Mouse (Mus musculus) hindbrain, embryonic 15.5 days (tissue): ENCODE results near the gene Map3k5. TPM values are rescaled to one million over a fixed set of nuclear protein-coding genes. Genes with fewer than 3 reads are reported as not detected.

Source experiments
- ATAC-seq: fragments of 200-750 bp; cut with Nextera tagmentation; 2 replicates; pipeline ENCODE4 v1.8.0; 2017; ENCODE audit warnings: low read depth, moderate number of reproducible peaks, moderate TSS enrichment; ENCODE audit not compliant: low FRiP score
- H3K27ac ChIP-seq: fragments of 300-500 bp; sonication (generic); replicated peaks from 2 replicates; pipeline ENCODE4 v1.5.1; 2015; ENCODE audit warnings: mild to moderate bottlenecking, inconsistent platforms
- H3K27me3 ChIP-seq: fragments of 300-500 bp; sonication (generic); 2 replicates; pipeline ENCODE4 v1.6.1; 2015; ENCODE audit warnings: control low read depth, inconsistent platforms
- H3K36me3 ChIP-seq: fragments of 300-500 bp; sonication (generic); 2 replicates; pipeline ENCODE4 v1.6.1; 2015; ENCODE audit warnings: control low read depth, inconsistent platforms
- H3K4me1 ChIP-seq: fragments of 300-500 bp; sonication (generic); replicated peaks from 2 replicates; pipeline ENCODE4 v1.6.1; 2015; ENCODE audit warnings: control low read depth, inconsistent platforms
- H3K4me2 ChIP-seq: fragments of 300-500 bp; sonication (generic); 2 replicates; pipeline ENCODE4 v1.6.1; 2015; ENCODE audit warnings: moderate library complexity, mild to moderate bottlenecking, inconsistent platforms
- H3K4me3 ChIP-seq: fragments of 300-500 bp; sonication (generic); 2 replicates; pipeline ENCODE4 v1.5.1; 2015; ENCODE audit warnings: mild to moderate bottlenecking, inconsistent platforms
- H3K9ac ChIP-seq: fragments of 300-500 bp; sonication (generic); 2 replicates; pipeline ENCODE4 v1.6.1; 2015; ENCODE audit warnings: inconsistent platforms
- H3K9me3 ChIP-seq: fragments of 300-500 bp; sonication (generic); 2 replicates; pipeline ENCODE4 v1.6.1; 2016; ENCODE audit warnings: control low read depth, inconsistent platforms
- WGBS: fragments of 180-500 bp; shearing (Covaris S2); methylation state at CpG from one replicate; pipeline ENCODE4 v1.1.7; 2015; 5-methylcytosine and 5-hydroxymethylcytosine counted together
- polyA plus RNA-seq: library from polyadenylated mRNA; unstranded; fragments of >200 nt; fragmentation: Nextera tagmentation; extraction: Ambion mirVana; gene quantifications from 2 replicates; pipeline ENCODE4 v1.2.1, GENCODE M21; 2015

Gene Map3k5
- polyA plus RNA-seq: 1.2 and 1.4 TPM in 2 replicates

GRCm38 (mm10) chr10:19934384-19935294 is at the start of gene Map3k5:
Gene Map3k5, plus strand, starts transcription at chr10:19934472.
- Histone ChIP-seq H3K9me3 (no peaks in the 10 kb centered on the region), H3K4me3 (peak within 1 kb of the TSS; percentile 68), H3K4me1 (peaks cover 20% of the 10 kb centered on the region; the same call in 1 of the 2 replicates), H3K9ac (peak within 1 kb of the TSS; percentile 68), H3K27ac (peak within 1 kb of the TSS; percentile 72), H3K4me2 (peak within 1 kb of the TSS; percentile 82), H3K27me3 (peaks cover 20% of the 10 kb centered on the region), H3K36me3 (no peaks in the 10 kb centered on the region)
- WGBS: under 1% methylated on average over 83 of the region's 95 CpGs
- ATAC-seq: peak; percentile 86

DNA sequence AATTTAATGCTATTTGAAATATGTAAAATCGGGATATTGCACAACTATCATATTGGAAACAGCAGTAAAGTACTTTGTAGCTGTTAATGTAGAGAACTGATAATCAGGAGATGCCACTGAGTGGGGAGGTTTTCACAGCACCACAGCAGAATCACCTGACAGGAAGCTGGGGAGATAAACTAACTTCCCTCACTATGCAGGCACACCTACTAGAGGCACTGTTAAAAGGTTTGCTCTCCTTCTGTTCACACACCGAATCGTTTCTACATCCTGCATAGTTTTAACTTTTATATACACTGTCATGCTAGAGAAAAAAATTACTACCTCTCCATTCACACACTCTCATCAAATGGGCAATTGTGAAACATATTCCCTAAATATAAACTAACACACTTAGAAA is 48.0 kb upstream of the Map3k5 start:
- H3K27me3 ChIP-seq: no peaks in the 10 kb centered on the region
- H3K27ac ChIP-seq: no peak overlapping the region
- H3K9me3 ChIP-seq: no peaks in the 10 kb centered on the region
- H3K9ac ChIP-seq: no peak overlapping the region
- 96% methylated on average over 3 of the region's 3 CpGs for WGBS
- H3K4me2 ChIP-seq: no peak overlapping the region
- H3K4me3 ChIP-seq: no peak overlapping the region
- no peaks in the 10 kb centered on the region for H3K4me1 ChIP-seq
- no peak for ATAC-seq
- no peaks in the 10 kb centered on the region for H3K36me3 ChIP-seq

DNA sequence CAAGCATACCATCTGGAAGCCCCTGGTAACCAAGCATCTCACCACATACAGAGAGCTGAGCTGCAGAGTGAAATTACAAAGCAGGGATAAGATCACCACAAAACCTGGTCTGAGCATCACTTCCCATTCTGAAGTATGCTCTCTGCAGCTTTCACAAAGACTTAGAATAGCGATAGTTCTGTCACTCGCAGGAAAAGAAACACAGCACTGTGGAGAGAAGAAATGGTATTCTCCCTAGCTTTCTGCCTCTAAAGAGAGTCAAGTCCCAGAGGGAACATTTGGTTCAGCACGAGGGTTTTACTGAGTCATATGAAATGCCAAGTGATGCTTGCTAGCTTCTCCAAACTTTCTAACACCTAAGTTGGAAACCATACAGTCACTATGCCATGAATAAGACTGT is 44.4 kb upstream of the Map3k5 start:
- Histone ChIP-seq H3K9me3 (no peaks in the 10 kb centered on the region), H3K4me3 (no peak overlapping the region), H3K27me3 (no peaks in the 10 kb centered on the region), H3K9ac (no peak overlapping the region), H3K4me2 (no peak overlapping the region), H3K27ac (no peak overlapping the region), H3K4me1 (no peaks in the 10 kb centered on the region), H3K36me3 (no peaks in the 10 kb centered on the region)
- no peak for ATAC-seq
- 78% methylated on average over 3 of the region's 3 CpGs for WGBS

- WGBS: 42% methylated on average over 3 of the region's 3 CpGs
- H3K9me3 ChIP-seq: no peaks in the 10 kb centered on the region
Observed at GRCm38 (mm10) chr10:19891686-19892085, 42.6 kb upstream of the Map3k5 start.

DNA sequence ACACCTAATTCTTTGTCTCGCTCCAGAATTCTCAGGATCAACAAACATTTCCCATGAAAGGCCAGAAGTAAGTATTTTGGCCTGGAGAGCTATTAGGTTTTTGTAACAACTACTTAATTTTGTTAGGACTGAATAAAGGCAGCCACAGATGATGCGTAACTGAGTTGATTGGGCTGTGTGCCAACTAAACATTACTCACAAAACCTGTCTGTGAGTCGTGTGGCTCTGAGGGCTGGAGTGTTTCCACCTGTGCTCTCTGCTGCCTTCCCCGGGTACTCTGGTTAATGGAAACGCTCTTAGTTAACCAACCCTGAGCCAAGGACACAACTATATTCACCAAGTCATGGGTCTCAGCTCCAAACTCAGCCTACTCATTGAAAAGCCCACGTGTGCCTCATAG is 41.1 kb upstream of the Map3k5 start:
- Histone ChIP-seq H3K9ac (no peak overlapping the region), H3K4me3 (no peak overlapping the region), H3K36me3 (no peaks in the 10 kb centered on the region), H3K9me3 (no peaks in the 10 kb centered on the region), H3K27ac (no peak overlapping the region), H3K4me1 (no peaks in the 10 kb centered on the region), H3K27me3 (no peaks in the 10 kb centered on the region), H3K4me2 (no peak overlapping the region)
- WGBS: 73% methylated on average over 6 of the region's 6 CpGs
- ATAC-seq: no peak

More at GRCm38 (mm10) chr10:19891686-19892085, 42.6 kb upstream of the Map3k5 start:
- no peak for ATAC-seq
- Histone ChIP-seq H3K4me2 (no peak overlapping the region), H3K9ac (no peak overlapping the region), H3K27me3 (no peaks in the 10 kb centered on the region), H3K27ac (no peak overlapping the region), H3K4me1 (no peaks in the 10 kb centered on the region), H3K36me3 (no peaks in the 10 kb centered on the region), H3K4me3 (no peak overlapping the region)

GRCm38 (mm10) chr10:19893976-19894375 is 40.3 kb upstream of the Map3k5 start:
- WGBS: 22% methylated on average over 4 of the region's 4 CpGs
- peak; percentile 34; the same call in 1 of the 2 replicates for ATAC-seq
- H3K27me3 ChIP-seq: no peaks in the 10 kb centered on the region
- no peaks in the 10 kb centered on the region for H3K4me1 ChIP-seq
- no peak overlapping the region for H3K9ac ChIP-seq
- H3K4me3 ChIP-seq: no peak overlapping the region
- H3K36me3 ChIP-seq: no peaks in the 10 kb centered on the region
- no peak overlapping the region for H3K4me2 ChIP-seq
- no peaks in the 10 kb centered on the region for H3K9me3 ChIP-seq
- H3K27ac ChIP-seq: no peak overlapping the region

- no peaks in the 10 kb centered on the region for H3K4me1 ChIP-seq
- no peak overlapping the region for H3K4me3 ChIP-seq
- H3K4me2 ChIP-seq: no peak overlapping the region
- WGBS: 79% methylated on average over 2 of the region's 2 CpGs
- H3K36me3 ChIP-seq: no peaks in the 10 kb centered on the region
- H3K27me3 ChIP-seq: no peaks in the 10 kb centered on the region
- no peak for ATAC-seq
- no peak overlapping the region for H3K27ac ChIP-seq
- no peak overlapping the region for H3K9ac ChIP-seq
- no peaks in the 10 kb centered on the region for H3K9me3 ChIP-seq
Observed at GRCm38 (mm10) chr10:19900191-19900590, 34.1 kb upstream of the Map3k5 start.

GRCm38 (mm10) chr10:19901992-19902391 is 32.3 kb upstream of the Map3k5 start:
- no peak overlapping the region for H3K4me3 ChIP-seq
- no peaks in the 10 kb centered on the region for H3K36me3 ChIP-seq
- 79% methylated on average over 7 of the region's 7 CpGs for WGBS
- no peaks in the 10 kb centered on the region for H3K9me3 ChIP-seq
- no peaks in the 10 kb centered on the region for H3K27me3 ChIP-seq
- ATAC-seq: no peak
- H3K27ac ChIP-seq: no peak overlapping the region
- H3K4me1 ChIP-seq: no peaks in the 10 kb centered on the region; the same call in 1 of the 2 replicates
- H3K9ac ChIP-seq: no peak overlapping the region
- no peak overlapping the region for H3K4me2 ChIP-seq

GRCm38 (mm10) chr10:19904077-19904820 is 30.0 kb upstream of the Map3k5 start:
- Histone ChIP-seq H3K4me1 (no peaks in the 10 kb centered on the region; the same call in 1 of the 2 replicates), H3K9me3 (no peaks in the 10 kb centered on the region), H3K9ac (no peak overlapping the region), H3K4me3 (no peak overlapping the region), H3K4me2 (no peak overlapping the region), H3K27ac (no peak overlapping the region), H3K27me3 (0 out of 2 replicates have a peak, but pooled peaks cover 3% of the 10 kb centered on the region), H3K36me3 (no peaks in the 10 kb centered on the region)
- ATAC-seq: no peak
- WGBS: 75% methylated on average over 13 of the region's 13 CpGs

GRCm38 (mm10) chr10:19907246-19907804 is 26.9 kb upstream of the Map3k5 start, which contains the start of gene Pex7:
Gene Pex7, minus strand, starts transcription at chr10:19907689.
- Histone ChIP-seq H3K27ac (peak within 1 kb of the TSS; percentile 95), H3K27me3 (peaks cover 4% of the 10 kb centered on the region; the same call in 1 of the 2 replicates), H3K36me3 (no peaks in the 10 kb centered on the region), H3K9ac (peak within 1 kb of the TSS; percentile 69), H3K4me1 (no peaks in the 10 kb centered on the region; the same call in 1 of the 2 replicates), H3K9me3 (no peaks in the 10 kb centered on the region), H3K4me3 (peak within 1 kb of the TSS; percentile 68), H3K4me2 (peak within 1 kb of the TSS; percentile 47)
- WGBS: under 1% methylated on average over 60 of the region's 60 CpGs
- ATAC-seq: peak; percentile 99

GRCm38 (mm10) chr10:19908076-19908475 is 26.2 kb upstream of the Map3k5 start:
- no peak overlapping the region for H3K9ac ChIP-seq

More at GRCm38 (mm10) chr10:19908076-19908475, 26.2 kb upstream of the Map3k5 start:
- H3K36me3 ChIP-seq: no peaks in the 10 kb centered on the region
- WGBS: 73% methylated on average over 2 of the region's 2 CpGs
- H3K4me2 ChIP-seq: no peak overlapping the region
- peaks cover 4% of the 10 kb centered on the region; the same call in 1 of the 2 replicates for H3K27me3 ChIP-seq
- no peak for ATAC-seq
- H3K4me3 ChIP-seq: no peak overlapping the region
- no peaks in the 10 kb centered on the region; the same call in 1 of the 2 replicates for H3K4me1 ChIP-seq
- H3K9me3 ChIP-seq: no peaks in the 10 kb centered on the region
- H3K27ac ChIP-seq: no peak overlapping the region
